Mouse (Mus musculus): ENCODE measurements around the gene 1700001J03Rik. TPM values are rescaled to one million over a fixed set of nuclear protein-coding genes. Genes with fewer than 3 reads are reported as not detected.
A peak's percentile ranks its signal among the peaks of the same experiment; 100 is the strongest.
"Not testable (repeated sequence)": the region's sequence is repeated elsewhere in the genome, so short reads cannot be mapped to it uniquely, and the experiment has no call there.

1700001J03Rik gene
- polyA plus RNA-seq (2016; fragmentation: Nextera tagmentation; extraction: Ambion mirVana): not detected in 2 replicates

- not testable (repeated sequence) for H3K9me3 ChIP-seq; H3K4me1 ChIP-seq; H3K27me3 ChIP-seq; H3K4me3 ChIP-seq; H3K4me2 ChIP-seq (replicated peaks); H3K9ac ChIP-seq; H3K27ac ChIP-seq; H3K36me3 ChIP-seq; ATAC-seq (ENCODE audit: insufficient number of reproducible peaks, insufficient read depth, low FRiP score, low TSS enrichment)
- WGBS: 88% methylated on average over 4 of the region's 4 CpGs
Measured at GRCm38 (mm10) chr5:146185204-146185603, at the start of gene 1700001J03Rik. 1700001J03Rik (minus strand) TSS chr5:146185304.

DNA sequence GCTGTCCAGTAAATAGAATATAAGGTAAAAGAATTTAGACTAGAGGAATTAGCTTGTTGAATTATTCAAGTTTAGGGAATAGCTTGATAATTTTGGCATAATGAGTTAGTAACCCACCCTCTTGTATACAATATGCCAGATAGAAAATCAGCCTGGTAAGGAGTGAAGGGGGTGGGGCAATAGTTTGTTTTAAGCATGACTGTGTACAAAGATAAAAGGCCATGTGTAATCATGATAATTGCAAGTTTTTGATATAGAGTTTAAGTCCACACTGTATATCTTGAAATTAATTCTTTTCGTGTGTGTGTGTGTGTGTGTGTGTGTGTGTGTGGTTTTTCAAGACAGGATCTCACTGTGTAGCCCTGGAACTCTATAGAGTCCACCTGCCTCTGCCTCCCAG lies 49.2 kb upstream of the 1700001J03Rik start:
- H3K4me2 ChIP-seq (replicated peaks): no peak overlapping the region
- 73% methylated on average over 1 of the region's 1 CpGs for WGBS

DNA sequence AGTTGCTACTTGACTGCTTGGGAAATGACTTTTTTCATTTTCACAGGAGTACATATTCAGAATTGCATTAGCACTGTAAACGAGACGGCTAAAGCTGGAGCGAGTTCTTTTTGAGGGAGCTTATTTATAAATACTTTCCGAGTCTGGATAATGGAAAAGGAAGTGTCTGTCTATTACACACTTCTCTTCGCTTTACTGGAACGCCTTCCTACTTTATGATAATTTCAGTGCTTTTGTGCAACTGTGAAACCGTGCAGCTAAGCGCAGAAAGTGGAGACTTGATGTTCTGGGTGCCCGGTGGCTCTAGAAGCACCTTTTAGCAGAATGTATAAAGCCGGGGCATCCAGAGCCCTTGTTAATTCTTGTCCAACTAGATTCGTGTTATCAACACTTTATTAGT lies 47.7 kb upstream of the 1700001J03Rik start:
- H3K36me3 ChIP-seq: no peaks in the 10 kb centered on the region
- ATAC-seq (ENCODE audit: insufficient number of reproducible peaks, insufficient read depth, low FRiP score, low TSS enrichment): no peak
- H3K9ac ChIP-seq: no peak overlapping the region
- no peak overlapping the region for H3K27ac ChIP-seq
- peaks cover 10% of the 10 kb centered on the region for H3K4me1 ChIP-seq
- H3K4me2 ChIP-seq (replicated peaks): peak overlapping the region; percentile 76
- no peaks in the 10 kb centered on the region for H3K9me3 ChIP-seq
- WGBS: 73% methylated on average over 11 of the region's 11 CpGs
- H3K4me3 ChIP-seq: no peak overlapping the region
- no peaks in the 10 kb centered on the region for H3K27me3 ChIP-seq

More for the DNA sequence above, 49.2 kb upstream of the 1700001J03Rik start:
- Histone ChIP-seq H3K4me3 (no peak overlapping the region), H3K27ac (no peak overlapping the region), H3K27me3 (no peaks in the 10 kb centered on the region), H3K9me3 (no peaks in the 10 kb centered on the region), H3K9ac (no peak overlapping the region), H3K4me1 (peaks cover 10% of the 10 kb centered on the region), H3K36me3 (no peaks in the 10 kb centered on the region)
- no peak for ATAC-seq (ENCODE audit: insufficient number of reproducible peaks, insufficient read depth, low FRiP score, low TSS enrichment)

DNA sequence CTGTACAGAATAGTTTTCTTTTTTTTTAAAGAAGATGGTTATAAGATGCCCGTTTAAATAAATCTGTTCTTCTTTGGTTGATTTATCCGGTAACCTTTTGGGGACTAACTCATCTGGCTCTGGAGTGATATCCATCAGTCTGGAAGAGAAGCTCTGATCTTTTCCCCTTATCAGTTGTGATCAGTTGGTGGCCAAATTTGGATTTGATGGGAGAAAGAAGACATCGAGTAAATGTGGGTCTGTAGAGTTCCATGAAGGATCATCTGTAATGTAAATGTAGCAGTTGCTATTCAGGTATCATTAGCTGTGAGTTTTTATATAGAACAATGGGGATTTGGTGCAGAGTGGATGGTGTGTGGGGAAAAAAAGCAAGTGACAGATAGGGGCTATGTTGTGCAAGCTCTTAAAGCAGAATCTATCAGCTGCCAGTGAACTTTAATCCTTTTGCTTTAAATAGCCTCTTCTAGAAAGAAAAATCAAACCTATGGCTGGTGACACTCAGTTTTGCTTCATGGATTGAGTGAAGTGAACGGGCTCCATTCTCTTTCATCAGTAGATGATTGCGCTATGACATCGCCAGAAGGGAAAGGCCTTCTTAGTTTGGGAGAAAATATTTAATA lies 47.1 kb upstream of the 1700001J03Rik start:
- H3K27ac ChIP-seq: no peak overlapping the region

GRCm38 (mm10) chr5:146231655-146231996 lies 46.5 kb upstream of the 1700001J03Rik start:
- under 1% methylated on average over 19 of the region's 19 CpGs for WGBS
- ATAC-seq (ENCODE audit: insufficient number of reproducible peaks, insufficient read depth, low FRiP score, low TSS enrichment): 0 out of 2 replicates have a peak, but pooled peaks have one; percentile 4
- Histone ChIP-seq H3K27me3 (no peaks in the 10 kb centered on the region), H3K4me2 (replicated peaks) (peak overlapping the region; percentile 76), H3K9me3 (no peaks in the 10 kb centered on the region), H3K27ac (peak overlapping the region; percentile 98), H3K4me3 (peak overlapping the region; percentile 93), H3K4me1 (peaks cover 10% of the 10 kb centered on the region), H3K9ac (peak overlapping the region; percentile 91), H3K36me3 (no peaks in the 10 kb centered on the region)

More for the DNA sequence above, 47.1 kb upstream of the 1700001J03Rik start:
- WGBS: 38% methylated on average over 6 of the region's 6 CpGs
- H3K4me3 ChIP-seq: peak overlapping the region; percentile 93
- peaks cover 10% of the 10 kb centered on the region for H3K4me1 ChIP-seq
- no peaks in the 10 kb centered on the region for H3K9me3 ChIP-seq
- H3K36me3 ChIP-seq: no peaks in the 10 kb centered on the region
- peak overlapping the region; percentile 76 for H3K4me2 ChIP-seq (replicated peaks)
- peak overlapping the region; percentile 91 for H3K9ac ChIP-seq
- ATAC-seq (ENCODE audit: insufficient number of reproducible peaks, insufficient read depth, low FRiP score, low TSS enrichment): no peak
- no peaks in the 10 kb centered on the region for H3K27me3 ChIP-seq

DNA sequence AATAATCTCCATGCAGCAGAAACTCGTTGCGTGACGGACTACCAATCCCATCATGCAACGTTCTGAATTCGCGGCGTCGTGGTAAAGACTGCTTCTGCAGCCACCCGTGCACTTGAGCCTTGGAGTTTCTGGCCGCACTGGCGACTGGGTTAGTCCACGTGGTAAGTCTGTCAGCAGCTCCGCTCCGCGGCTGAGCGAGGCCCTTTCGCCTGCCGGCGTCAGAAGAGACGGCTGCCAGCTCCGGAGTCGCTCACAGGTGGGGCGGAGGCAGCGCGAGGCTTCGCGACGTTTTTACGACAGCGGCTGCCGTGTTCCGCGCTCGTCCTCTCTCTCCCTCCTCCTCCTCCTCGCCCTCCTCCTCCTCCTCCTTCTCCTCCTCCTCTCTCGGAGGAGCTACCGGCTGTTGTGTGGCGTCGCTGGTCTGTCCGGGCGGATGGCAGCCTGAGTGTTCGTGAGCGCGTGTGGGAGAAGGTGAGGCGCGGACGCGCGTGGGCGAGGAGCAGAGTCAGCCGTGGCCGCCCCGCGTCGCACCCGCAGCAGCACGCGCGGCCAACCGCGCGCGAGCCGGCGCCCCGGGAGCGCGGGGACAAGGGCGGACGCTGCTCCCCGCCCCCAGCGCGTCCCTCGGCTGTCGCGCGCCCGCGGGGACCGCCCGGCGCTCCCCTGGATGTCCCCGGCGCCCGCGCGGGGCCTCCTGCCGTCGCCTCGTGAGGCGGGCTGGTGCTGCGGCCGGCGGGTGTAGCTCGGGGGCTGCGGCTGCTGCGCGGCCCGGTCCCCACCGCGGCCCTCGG lies 46.0 kb upstream of the 1700001J03Rik start, which contains the start of gene Cdk8:
Gene Cdk8, plus strand, starts transcription at position 367 of the 791 bp plus-strand sequence.
- under 1% methylated on average over 70 of the region's 102 CpGs for WGBS
- Histone ChIP-seq H3K27me3 (no peaks in the 10 kb centered on the region), H3K4me2 (replicated peaks) (peak within 1 kb of the TSS; percentile 76), H3K27ac (peak within 1 kb of the TSS; percentile 98), H3K4me3 (peak within 1 kb of the TSS; percentile 93), H3K9me3 (no peaks in the 10 kb centered on the region), H3K4me1 (peaks cover 10% of the 10 kb centered on the region), H3K36me3 (no peaks in the 10 kb centered on the region), H3K9ac (peak within 1 kb of the TSS; percentile 91)
- ATAC-seq (ENCODE audit: insufficient number of reproducible peaks, insufficient read depth, low FRiP score, low TSS enrichment): peak; percentile 84

GRCm38 (mm10) chr5:146229869-146230650 lies 45.0 kb upstream of the 1700001J03Rik start:
- Histone ChIP-seq H3K27ac (peak overlapping the region; percentile 98), H3K4me2 (replicated peaks) (peak overlapping the region; percentile 76), H3K36me3 (no peaks in the 10 kb centered on the region), H3K9me3 (no peaks in the 10 kb centered on the region), H3K4me1 (peaks cover 10% of the 10 kb centered on the region), H3K27me3 (no peaks in the 10 kb centered on the region), H3K4me3 (peak overlapping the region; percentile 93), H3K9ac (peak overlapping the region; percentile 91; the same call in 1 of the 2 replicates)
- ATAC-seq (ENCODE audit: insufficient number of reproducible peaks, insufficient read depth, low FRiP score, low TSS enrichment): no peak
- WGBS: 59% methylated on average over 17 of the region's 17 CpGs

GRCm38 (mm10) chr5:146227496-146227895 lies 42.4 kb upstream of the 1700001J03Rik start:
- 85% methylated on average over 8 of the region's 8 CpGs for WGBS
- Histone ChIP-seq H3K4me1 (peaks cover 5% of the 10 kb centered on the region), H3K36me3 (no peaks in the 10 kb centered on the region), H3K9me3 (no peaks in the 10 kb centered on the region), H3K4me3 (no peak overlapping the region), H3K27ac (no peak overlapping the region), H3K4me2 (replicated peaks) (no peak overlapping the region), H3K27me3 (no peaks in the 10 kb centered on the region), H3K9ac (no peak overlapping the region)
- no peak for ATAC-seq (ENCODE audit: insufficient number of reproducible peaks, insufficient read depth, low FRiP score, low TSS enrichment)

- Histone ChIP-seq H3K9me3 (no peaks in the 10 kb centered on the region), H3K27ac (no peak overlapping the region), H3K36me3 (peaks cover 4% of the 10 kb centered on the region; the same call in 1 of the 2 replicates), H3K9ac (no peak overlapping the region), H3K4me2 (replicated peaks) (no peak overlapping the region), H3K4me1 (0 out of 2 replicates have a peak, but pooled peaks cover 8% of the 10 kb centered on the region), H3K27me3 (no peaks in the 10 kb centered on the region), H3K4me3 (no peak overlapping the region)
- ATAC-seq (ENCODE audit: insufficient number of reproducible peaks, insufficient read depth, low FRiP score, low TSS enrichment): no peak
- WGBS: 84% methylated on average over 5 of the region's 5 CpGs
Measured at GRCm38 (mm10) chr5:146223786-146224185, 38.7 kb upstream of the 1700001J03Rik start.

DNA sequence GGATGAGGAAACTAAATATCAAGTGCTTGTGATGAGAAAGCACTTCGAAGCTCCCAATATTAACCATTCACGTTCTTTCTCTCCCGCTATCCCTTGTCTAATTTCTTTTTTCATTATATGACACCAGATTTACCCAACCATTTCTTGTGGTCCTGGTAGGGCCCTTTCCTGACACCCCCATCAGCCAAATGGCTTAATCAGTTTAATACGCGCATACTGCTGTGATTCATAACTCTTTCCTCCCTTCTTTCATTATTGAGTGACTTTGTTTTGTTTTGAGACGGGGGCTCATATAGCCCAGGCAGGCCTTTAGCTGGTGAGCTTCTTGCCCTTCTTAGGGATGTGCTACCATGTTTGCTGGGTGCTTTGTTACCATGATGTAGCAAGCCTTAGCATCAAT lies 36.6 kb upstream of the 1700001J03Rik start:
- H3K4me2 ChIP-seq (replicated peaks): peak overlapping the region; percentile 58
- H3K27ac ChIP-seq: peak overlapping the region; percentile 94
- no peak for ATAC-seq (ENCODE audit: insufficient number of reproducible peaks, insufficient read depth, low FRiP score, low TSS enrichment)
- no peaks in the 10 kb centered on the region for H3K9me3 ChIP-seq
- peaks cover 16% of the 10 kb centered on the region for H3K36me3 ChIP-seq
- H3K27me3 ChIP-seq: no peaks in the 10 kb centered on the region
- peak overlapping the region; percentile 78; the same call in 1 of the 2 replicates for H3K9ac ChIP-seq
- H3K4me1 ChIP-seq: 0 out of 2 replicates have a peak, but pooled peaks cover 8% of the 10 kb centered on the region
- WGBS: 24% methylated on average over 6 of the region's 6 CpGs
- peak overlapping the region; percentile 77 for H3K4me3 ChIP-seq

Data from embryonic facial prominence, embryonic 12.5 days (tissue).